Mouse (Mus musculus) kidney, postnatal 10 days (tissue): ENCODE measurements around the gene Sprr2h.

ENCODE experiments used
- DNase-seq: peaks from one replicate; pipeline ENCODE4 v3.0.0; 2021; ENCODE audit warnings: mixed read lengths

Sprr2h gene

DNA sequence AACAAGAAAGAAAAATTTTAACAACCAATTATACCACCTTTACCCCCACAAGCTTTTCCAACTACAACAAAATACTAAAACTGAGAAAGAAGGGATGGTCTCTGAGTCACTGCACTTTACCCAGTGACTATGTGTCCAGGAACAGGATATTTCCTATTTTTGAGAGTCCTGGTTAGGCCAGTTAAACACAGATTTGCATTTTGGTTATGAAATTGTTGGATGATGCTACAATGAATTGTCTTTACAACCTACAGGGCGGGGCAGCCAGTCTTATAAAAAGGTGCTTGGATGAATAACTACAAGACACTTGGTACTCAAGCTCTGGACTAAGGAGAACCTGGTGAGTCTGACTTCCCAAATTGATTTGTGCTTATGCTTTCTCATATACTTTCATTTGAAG, at the start of gene Sprr2h:
Gene Sprr2h, plus strand, starts transcription at position 301 of the 400 bp plus-strand sequence.
- DNase-seq: no peak

- DNase-seq: no peak
Measured at GRCm38 (mm10) chr3:92336278-92336677, 49.2 kb upstream of the Sprr2h start.

GRCm38 (mm10) chr3:92338840-92339239, 46.6 kb upstream of the Sprr2h start, which contains the start of gene Sprr2d:
TSS of gene Sprr2d (plus strand) at chr3:92339140.
- DNase-seq: no peak

GRCm38 (mm10) chr3:92351843-92352242, 33.6 kb upstream of the Sprr2h start, which contains the start of gene Sprr2e:
TSS of gene Sprr2e (plus strand) at chr3:92352143.
- no peak for DNase-seq

- no peak for DNase-seq
Measured at GRCm38 (mm10) chr3:92361619-92362018, 23.9 kb upstream of the Sprr2h start.

DNA sequence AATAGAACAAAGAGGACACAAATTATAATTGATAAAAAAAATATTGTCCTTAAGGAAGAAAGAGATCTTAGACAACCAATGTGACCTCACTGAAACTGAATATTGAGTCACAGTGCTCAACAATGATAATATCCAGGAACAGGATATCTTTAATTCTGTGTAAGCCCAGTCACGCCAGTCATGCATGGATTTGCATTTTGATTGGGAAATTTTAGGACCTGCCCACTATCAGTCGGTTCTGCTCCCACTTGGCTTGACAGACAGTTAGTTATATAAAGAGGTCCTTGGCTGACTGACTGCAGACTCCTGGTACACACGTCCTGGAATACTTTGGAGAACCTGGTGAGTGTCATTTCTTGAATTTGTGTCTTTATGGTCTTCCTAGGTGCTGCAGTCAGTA, 20.6 kb upstream of the Sprr2h start, which contains the start of gene Sprr2f:
Gene Sprr2f, plus strand, starts transcription at position 301 of the 400 bp plus-strand sequence.
- no peak for DNase-seq

DNA sequence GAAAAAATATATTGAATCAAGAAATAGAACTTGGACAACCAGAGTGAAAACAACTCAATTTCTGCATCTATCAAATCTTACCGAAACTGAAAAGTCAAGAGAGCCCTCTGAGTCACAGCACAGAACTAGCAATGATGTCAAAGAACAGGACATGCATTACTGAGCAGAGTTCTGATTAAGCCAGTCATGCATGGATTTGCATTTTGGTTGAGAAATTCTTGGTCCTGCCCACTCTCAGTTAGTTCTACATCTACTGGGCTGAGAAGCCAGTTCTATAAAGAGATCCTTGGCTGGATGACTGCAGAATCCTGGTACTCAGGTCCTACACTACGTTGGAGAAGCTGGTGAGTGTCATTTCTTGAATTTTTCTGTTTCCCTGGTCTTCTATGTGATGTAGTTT, 11.9 kb upstream of the Sprr2h start:
- no peak for DNase-seq

DNA sequence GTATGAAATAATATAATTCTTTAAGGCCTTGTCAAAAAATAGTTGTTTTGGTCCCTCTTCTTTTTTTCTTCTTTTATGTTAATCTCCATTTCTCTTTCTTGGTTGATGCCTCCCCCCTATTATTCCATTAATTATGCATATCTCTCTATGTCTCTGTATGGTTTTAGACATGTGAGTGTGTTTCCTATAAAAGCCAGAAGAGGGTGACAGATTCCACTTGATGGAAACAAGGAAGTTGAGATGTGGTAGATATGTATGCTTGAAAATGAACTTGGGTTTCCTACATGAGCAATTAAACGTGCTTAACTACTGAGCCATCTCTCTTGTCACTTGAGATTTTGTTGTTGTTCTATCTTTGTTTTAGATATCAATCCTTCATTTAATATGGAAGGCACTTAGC, 8.8 kb downstream of the Sprr2h start:
- no peak for DNase-seq

DNA sequence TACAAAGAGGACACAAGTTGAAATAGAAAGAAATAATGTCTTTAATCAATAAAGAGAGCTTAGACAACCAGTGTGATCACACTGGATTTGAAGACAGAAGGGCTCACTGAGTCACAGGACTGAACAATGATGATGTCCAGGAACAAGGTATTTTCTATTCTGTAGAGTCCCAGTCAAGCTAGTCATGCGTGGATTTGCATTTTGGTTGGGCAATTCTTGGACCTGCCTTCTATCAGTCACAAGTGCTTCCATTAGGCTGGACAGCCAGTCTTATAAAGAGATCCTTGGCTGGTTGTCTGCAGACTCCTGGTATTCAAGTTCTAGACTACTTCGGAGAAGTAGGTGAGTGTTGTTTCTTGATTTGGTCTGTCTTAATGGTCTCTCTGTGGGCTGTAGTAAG, 22.2 kb downstream of the Sprr2h start, which contains the start of gene Sprr2i:
Gene Sprr2i, plus strand, starts transcription at position 301 of the 400 bp plus-strand sequence.
- no peak for DNase-seq

- no peak for DNase-seq
Measured at GRCm38 (mm10) chr3:92417782-92418181, 32.3 kb downstream of the Sprr2h start, which contains the start of gene Sprr2j-ps. TSS of gene Sprr2j-ps (plus strand) at chr3:92418082.

GRCm38 (mm10) chr3:92429323-92429722, 43.8 kb downstream of the Sprr2h start, which contains the start of gene Gm9774:
TSS of gene Gm9774 (minus strand) at chr3:92429423.
- no peak for DNase-seq

- DNase-seq: no peak
Measured at GRCm38 (mm10) chr3:92432282-92432681, 46.8 kb downstream of the Sprr2h start, which contains the start of gene Sprr2k. TSS of gene Sprr2k (plus strand) at chr3:92432582.
